Mouse (Mus musculus): Measurements from ENCODE around the gene Stpg1.

DNA sequence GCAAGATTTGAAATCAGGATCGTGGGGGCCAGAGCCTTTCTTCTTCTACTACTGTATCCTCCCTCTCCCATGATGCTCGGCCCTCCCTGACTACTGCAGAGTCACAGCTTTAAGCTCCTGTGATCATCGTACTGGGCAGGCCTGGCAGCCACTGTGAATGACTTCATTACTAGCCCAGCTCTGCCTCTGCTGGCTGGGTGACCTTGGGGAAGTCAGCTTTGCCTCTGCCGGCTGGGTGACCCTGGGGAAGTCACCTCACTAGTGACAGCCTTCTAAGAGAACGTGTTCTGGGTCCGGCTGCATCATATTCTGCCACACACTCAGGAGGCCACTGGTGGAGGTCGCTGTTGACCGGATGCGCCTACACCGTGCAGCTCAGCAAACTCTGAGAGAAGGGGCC is 16.7 kb upstream of the Stpg1 start:
- TF ChIP-seq POLR2A (IDR thresholded peaks at IDR 0.05; ENCODE audit: insufficient read depth, low read length), result no peak
- TF ChIP-seq CTCF (IDR thresholded peaks at IDR 0.05; ENCODE audit: low read depth, low read length), result no peak

Measured in ES-Bruce4 (cell line).